Mouse (Mus musculus) thymus, postnatal 25 days (tissue): ENCODE results near the gene Dnajc22.

Experiments
- DNase-seq: peaks from one replicate; pipeline ENCODE4 v3.0.0; 2022

Gene Dnajc22

DNA sequence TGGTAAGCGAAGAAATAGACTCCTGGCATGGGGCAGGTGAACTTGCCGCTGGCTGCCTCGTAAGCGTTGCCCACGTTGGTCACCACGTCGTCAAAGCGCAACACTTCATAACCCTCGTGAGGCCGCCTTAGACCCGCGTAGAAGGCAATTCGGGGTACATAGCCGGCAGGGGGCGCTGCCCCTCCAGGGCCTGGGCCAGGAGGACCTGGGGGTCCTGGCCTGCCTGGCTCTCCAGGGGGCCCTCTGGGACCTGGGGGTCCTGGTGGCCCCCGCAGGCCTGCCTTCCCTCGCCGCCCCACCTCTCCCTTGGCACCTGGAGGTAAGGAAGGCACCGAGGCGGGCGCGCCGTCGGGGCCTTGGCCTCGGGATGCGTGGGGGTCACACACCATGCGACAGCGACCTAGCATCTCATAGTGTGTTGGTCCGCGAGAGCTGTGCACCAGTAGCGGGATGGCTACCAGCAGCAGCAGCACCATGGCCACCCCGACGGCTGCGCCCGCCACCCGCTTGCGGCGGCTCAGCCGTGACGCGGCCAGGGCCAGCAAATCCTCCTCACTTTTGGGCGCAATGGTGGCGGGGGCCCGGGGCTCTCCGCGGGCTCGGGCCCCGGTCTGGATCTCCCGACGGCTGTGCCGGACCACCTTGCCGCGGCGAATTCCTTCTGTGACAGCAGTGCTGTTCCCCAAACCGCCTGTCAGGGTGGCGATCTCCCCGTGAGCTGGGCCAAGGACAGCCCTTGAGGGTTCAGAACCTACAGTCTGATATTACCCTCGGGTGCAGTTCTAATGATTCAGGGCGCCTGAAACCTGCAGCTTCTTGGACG, 5.5 kb upstream of the Dnajc22 start, which contains the start of gene C1ql4:
Gene C1ql4, minus strand, starts transcription at position 565 of the 823 bp plus-strand sequence.
- peak; percentile 57 for DNase-seq

- peak; percentile 83 for DNase-seq
Observed at GRCm38 (mm10) chr15:99088292-99088691, 4.7 kb upstream of the Dnajc22 start.

- DNase-seq, result no peak
Observed at GRCm38 (mm10) chr15:99089069-99089468, 3.9 kb upstream of the Dnajc22 start.

DNA sequence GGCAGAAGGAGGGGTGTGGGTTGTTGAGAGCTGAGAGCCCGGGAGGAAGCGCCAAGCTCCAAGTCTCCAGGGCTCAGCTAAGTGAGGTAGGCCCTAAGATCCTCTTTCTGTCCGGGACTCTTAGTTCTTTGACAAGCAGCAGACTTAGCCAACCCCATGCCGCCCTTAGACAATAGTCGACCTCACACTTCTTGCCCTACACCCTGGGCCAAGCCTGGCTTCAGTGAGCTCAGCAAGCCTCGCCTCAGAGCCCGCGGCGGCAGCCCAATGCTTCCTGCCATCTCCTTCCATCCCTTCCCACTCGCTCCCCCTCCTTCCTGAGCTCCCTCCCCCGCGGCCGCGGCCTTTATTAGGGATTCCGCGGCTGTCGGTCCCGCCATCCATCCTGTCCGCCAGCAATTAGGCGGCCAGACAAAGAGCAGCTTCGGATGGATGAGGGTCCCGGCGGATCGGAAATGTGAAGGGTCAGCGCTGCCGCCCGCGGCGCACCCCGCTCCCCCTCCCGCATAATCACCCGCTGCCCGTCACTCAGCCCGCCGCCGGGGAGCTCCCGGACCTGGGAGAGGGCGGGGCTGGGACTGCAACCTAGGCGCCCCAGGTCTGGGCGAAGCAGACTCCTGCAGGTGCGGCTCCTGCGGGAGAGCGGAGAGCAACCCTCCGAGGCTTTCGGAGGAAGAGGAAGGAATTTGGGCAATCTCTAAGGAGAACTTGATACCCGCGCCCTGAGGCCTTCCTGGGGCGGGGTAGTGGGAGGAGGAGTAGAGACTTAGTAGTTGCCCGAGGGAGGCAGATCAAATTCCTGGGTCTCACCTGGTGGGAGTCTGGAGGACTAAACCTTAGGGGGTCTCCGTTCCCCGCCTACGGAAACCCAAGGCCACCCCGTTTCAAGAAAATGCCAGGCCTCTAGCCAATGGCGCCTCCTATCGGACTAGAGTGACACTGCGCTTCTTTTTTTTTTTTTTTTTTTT, 605 bp downstream of the Dnajc22 start:
- no peak for DNase-seq

- DNase-seq, result no peak
Observed at GRCm38 (mm10) chr15:99094631-99095270, 1.8 kb downstream of the Dnajc22 start.

DNA sequence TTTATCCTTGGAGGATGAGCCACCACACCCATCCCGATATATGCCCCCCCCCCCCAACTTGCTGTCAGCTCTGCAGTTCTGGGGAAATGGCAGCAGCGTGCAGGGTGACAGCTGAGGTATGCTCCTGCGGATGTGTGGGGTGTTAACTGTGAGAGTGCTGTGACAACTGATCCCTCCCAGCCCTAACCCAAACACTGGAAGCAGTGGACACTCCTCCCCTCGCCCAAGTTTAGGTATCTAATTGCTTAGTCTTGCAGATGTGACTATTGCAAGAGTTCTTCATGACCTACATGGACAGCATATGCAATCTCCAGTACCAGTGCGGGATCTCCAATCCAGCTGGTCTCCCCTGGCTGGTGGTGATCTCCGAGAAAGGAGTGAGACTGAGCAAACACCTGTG, 2.4 kb downstream of the Dnajc22 start:
- DNase-seq, result no peak

- DNase-seq, result no peak
Observed at GRCm38 (mm10) chr15:99096061-99096793, 3.3 kb downstream of the Dnajc22 start.

GRCm38 (mm10) chr15:99096831-99097500, 4.0 kb downstream of the Dnajc22 start:
- DNase-seq, result no peak

GRCm38 (mm10) chr15:99097840-99098492, 5.0 kb downstream of the Dnajc22 start:
- no peak for DNase-seq

- DNase-seq, result no peak
Observed at GRCm38 (mm10) chr15:99098493-99098861, 5.5 kb downstream of the Dnajc22 start.

DNA sequence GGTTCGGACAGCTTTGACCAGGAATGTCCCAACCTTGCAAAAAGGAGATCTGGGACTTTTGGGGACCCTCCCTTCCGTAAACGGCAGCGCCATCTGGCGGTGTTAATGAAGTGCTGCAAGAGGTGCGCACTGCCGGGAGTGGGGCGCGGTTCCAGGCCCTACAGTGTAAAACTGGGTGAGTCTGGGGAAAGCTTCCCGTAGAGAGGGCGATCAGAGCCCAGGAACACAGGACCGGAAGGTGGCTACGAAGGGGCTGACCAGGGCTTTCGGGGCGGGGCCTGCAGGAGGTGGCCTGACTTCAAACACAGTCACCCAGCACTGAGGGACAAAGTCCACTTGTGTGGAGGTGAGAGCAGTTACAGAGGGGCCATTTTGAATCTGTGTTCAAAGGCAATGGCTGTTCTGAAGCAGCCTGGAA, 6.2 kb downstream of the Dnajc22 start:
- peak; percentile 39 for DNase-seq

DNA sequence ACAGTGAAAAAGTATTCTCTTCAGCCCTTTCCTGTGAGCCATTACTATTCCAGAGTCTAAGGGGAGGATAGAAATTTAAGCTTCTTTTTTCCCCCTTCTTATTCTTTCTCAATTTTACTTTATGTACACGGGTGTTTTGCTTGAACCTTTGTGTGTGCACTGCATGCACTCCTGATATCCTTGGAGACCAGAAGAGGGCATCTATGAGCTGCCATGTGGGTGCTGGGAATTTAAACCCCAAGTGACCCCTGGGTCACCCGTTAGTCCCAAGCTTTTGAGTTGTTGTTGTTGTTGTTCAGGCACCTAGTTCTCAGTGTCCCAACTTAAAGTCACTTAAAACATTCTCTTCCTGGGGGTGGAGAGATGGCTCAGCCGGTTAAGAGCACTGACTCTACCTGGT, 7.0 kb downstream of the Dnajc22 start:
- no peak for DNase-seq

GRCm38 (mm10) chr15:99105238-99105637, 12.3 kb downstream of the Dnajc22 start:
- DNase-seq, result no peak

DNA sequence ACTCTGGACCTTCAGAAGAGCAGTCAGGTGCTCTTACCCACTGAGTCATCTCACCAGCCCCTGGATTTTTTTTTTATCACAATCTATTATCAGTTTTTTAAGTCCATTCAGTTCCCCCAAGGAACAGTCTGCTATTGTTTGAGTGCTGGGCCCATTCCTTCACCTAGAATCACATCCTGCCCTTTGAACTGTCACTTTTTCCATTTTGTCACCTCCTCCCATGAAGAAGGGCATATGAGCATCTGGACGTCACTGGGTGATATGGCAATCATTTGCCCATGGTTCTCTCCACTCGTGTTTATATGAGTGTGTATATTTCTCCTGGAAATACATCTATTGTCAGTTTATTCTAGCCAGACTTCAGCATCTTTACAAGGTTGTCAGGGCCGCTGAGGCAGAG, 14.9 kb downstream of the Dnajc22 start:
- no peak for DNase-seq

- no peak for DNase-seq
Observed at GRCm38 (mm10) chr15:99111139-99111538, 18.2 kb downstream of the Dnajc22 start.

GRCm38 (mm10) chr15:99111809-99112208, 18.8 kb downstream of the Dnajc22 start:
- DNase-seq, result no peak

DNA sequence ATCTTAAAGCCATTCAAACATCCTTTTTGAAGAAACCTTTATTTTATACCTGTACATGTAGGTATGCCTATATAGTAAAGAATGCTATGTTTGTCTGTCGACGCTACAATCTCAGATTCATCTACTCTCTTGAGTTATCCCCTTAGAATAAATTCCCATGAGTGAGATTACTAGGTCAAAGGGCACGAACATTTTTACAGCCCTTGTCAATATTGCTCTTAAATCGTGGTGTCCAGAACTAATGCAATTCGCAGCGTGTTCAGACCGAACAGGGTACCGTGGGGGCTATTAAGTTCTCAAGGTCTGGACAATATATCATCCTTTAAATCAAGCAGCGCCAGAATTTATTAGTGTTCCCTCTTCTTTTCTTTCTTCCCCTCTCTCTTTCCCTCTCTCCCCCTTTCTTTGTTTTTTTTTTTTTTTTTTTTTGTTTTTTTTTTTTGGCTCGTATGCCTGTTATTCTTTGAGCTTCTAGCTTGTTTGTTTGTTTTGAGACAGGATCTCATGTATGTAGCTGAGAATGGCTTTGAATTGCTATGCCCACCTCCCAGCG, 19.9 kb downstream of the Dnajc22 start:
- no peak for DNase-seq

DNA sequence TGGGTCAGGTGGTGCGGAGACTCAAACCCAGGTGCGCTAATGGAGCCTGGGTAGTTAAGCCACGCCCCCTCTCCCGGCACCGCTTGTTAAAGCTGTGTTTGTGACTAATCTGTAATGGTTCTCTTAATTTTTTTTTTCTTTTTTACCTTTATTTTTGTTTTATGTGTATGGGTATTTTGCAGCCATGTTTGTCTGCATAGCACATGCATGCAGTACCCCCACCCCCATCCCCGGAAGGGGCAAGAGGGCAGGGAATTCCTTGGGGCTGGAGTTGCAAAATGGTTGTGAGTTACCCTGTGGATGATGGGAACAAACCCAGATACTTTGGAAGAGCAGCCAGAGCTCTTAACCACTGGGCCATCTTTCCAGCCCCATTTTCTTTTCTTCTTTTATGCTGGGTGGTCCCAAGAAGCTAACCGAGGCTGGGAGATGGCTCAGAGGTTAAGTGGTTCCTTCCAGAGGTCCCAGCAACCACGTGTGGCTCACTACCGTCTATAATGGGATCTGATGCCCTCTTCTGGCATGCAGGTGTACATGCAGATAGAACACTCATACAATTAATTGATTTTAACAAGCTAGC, 20.5 kb downstream of the Dnajc22 start:
- DNase-seq, result peak; percentile 21

- no peak for DNase-seq
Observed at GRCm38 (mm10) chr15:99114312-99115064, 21.5 kb downstream of the Dnajc22 start.

DNA sequence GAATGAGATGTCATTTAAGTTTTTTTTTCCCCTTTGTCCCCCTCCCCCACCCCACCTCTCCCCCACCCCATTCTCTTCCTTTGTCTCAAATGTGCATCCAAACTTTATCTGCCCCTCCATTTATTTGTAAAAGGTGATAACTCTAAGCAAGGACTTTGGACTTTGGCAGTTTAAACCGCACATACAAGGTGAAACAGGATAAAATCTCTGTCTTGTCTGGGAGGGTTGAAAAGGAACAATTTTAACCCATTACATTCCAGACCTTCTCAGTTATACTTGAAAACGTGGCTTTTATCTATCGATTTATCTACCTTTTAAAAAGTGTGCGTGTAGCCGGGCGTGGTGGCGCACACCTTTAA, 22.1 kb downstream of the Dnajc22 start:
- DNase-seq, result no peak
